9 mouse cellular contexts compared by ENCODE assay signal in genomic region chr11:116647340-116647991, GRCm38 (mm10). TPM values are rescaled to one million over a fixed set of nuclear protein-coding genes. Genes with fewer than 3 reads are reported as not detected.
DNase-seq lines count a peak whose midpoint lies in the region; ATAC-seq and TF ChIP-seq lines count a peak whose summit lies in the region.
"Had no signal": no experiment of that assay in that cellular context is flagged by ENCODE, and none has a peak within 500 bp of the region (broad histone marks: within the 10 kb centered on the region; RNA-seq: fewer than 3 reads in every experiment).

No protein-coding gene starts in this region.

- H3K27ac ChIP-seq in limb, embryonic 14.5 days (replicated peaks; ENCODE audit: low read depth, low read length): no peak overlapping the region
- no peak overlapping the region for H3K27ac ChIP-seq in thymus, adult 2 months (ENCODE audit: control insufficient read depth, insufficient read depth, low read length)
- H3K27ac ChIP-seq: hindbrain, postnatal 0 days had no signal

- no peak for TF ChIP-seq POLR2A in limb, embryonic 14.5 days (IDR thresholded peaks at IDR 0.05; ENCODE audit: borderline replicate concordance, extremely low read depth, insufficient read depth, insufficient read length)
- TF ChIP-seq POLR2A in thymus, adult 2 months (IDR thresholded peaks at IDR 0.05; ENCODE audit: control insufficient read depth, extremely low read depth, insufficient read depth, low read length, poor library complexity): no peak

- no peak overlapping the region for H3K4me3 ChIP-seq in limb, embryonic 14.5 days (replicated peaks; ENCODE audit: low read length)
- no peak overlapping the region for H3K4me3 ChIP-seq in thymus, adult 2 months (ENCODE audit: control insufficient read depth, insufficient read depth, low read length)

- peaks cover 4% of the 10 kb centered on the region for H3K27me3 ChIP-seq in limb, embryonic 14.5 days (ENCODE audit: control insufficient read depth, insufficient read depth, low read length)
- H3K27me3 ChIP-seq in thymus, adult 2 months (ENCODE audit: control insufficient read depth, insufficient read depth, low read length): no peaks in the 10 kb centered on the region

- TF ChIP-seq CTCF in thymus, adult 2 months (IDR thresholded peaks at IDR 0.05; ENCODE audit: borderline replicate concordance, control insufficient read depth, extremely low read depth, insufficient read depth, low read length, poor library complexity): no peak

- H3K36me3 ChIP-seq in limb, embryonic 14.5 days (ENCODE audit: control insufficient read depth, insufficient read depth, low read length): no peaks in the 10 kb centered on the region
- H3K36me3 ChIP-seq in thymus, adult 2 months (ENCODE audit: control insufficient read depth, insufficient read depth, low read length): no peaks in the 10 kb centered on the region

- DNase-seq in urinary bladder, adult 2 months (ENCODE audit: low spot score): peak; percentile 22
- no peak for DNase-seq in urinary bladder, postnatal 10 days (ENCODE audit: low spot score)
- peak; percentile 76 for DNase-seq in heart, adult 8-10 months (ENCODE audit: low spot score)
- peak; percentile 60 for DNase-seq in limb, embryonic 14.5 days (ENCODE audit: low spot score)
- DNase-seq in testis, postnatal 10 days (ENCODE audit: low spot score): peak; percentile 65
- no peak for DNase-seq in cerebellum, postnatal 36 days
- no peak for DNase-seq in adrenal gland, adult 2 months
- DNase-seq in thymus, adult 2 months: no peak

- H3K9ac ChIP-seq in limb, embryonic 14.5 days (ENCODE audit: low read depth, low read length, severe bottlenecking): no peak overlapping the region

- H3K4me1 ChIP-seq in limb, embryonic 14.5 days (ENCODE audit: control insufficient read depth, insufficient read depth, low read length): peaks cover 27% of the 10 kb centered on the region
- H3K4me1 ChIP-seq in thymus, adult 2 months (replicated peaks; ENCODE audit: control insufficient read depth, insufficient read depth, low read length): peaks cover 2% of the 10 kb centered on the region; the same call in 1 of the 2 replicates

- H3K4me2 ChIP-seq in limb, embryonic 14.5 days (replicated peaks; ENCODE audit: low read depth, low read length, severe bottlenecking): 0 out of 2 replicates have a peak overlapping the region, but pooled peaks have one; percentile 7

- WGBS in limb, embryonic 14.5 days: 22% methylated on average over 11 of the region's 11 CpGs
- WGBS in thymus, adult 2 months: 82% methylated on average over 11 of the region's 11 CpGs

- no peak for ATAC-seq in limb, embryonic 14.5 days (ENCODE audit: low FRiP score, low read depth)
- ATAC-seq: hindbrain, postnatal 0 days had no signal

- H3K9me3 ChIP-seq in limb, embryonic 14.5 days (ENCODE audit: control insufficient read depth, low read length): no peaks in the 10 kb centered on the region

RNA-seq across cellular contexts. Expression of gene Prcd, which starts 5.9 kb away (rescaled TPM):
- 2.0 and 3.1 TPM in 2 replicates for polyA plus RNA-seq in urinary bladder, adult 2 months (2012; rRNA removed)
- 1 to 10 TPM; 1.4 to 2.0 (median 1.8) TPM for total RNA-seq in heart, adult 8-10 months (2022)
- 0.38 and 0.85 TPM in 2 replicates for polyA plus RNA-seq in limb, embryonic 14.5 days (2012; rRNA removed)
- 1.2 and 1.4 TPM in 2 replicates for polyA plus RNA-seq in limb, embryonic 14.5 days (2014; fragmentation: Nextera tagmentation; extraction: Ambion mirVana)
- total RNA-seq in adrenal gland, adult 2 months (2021): 10 to 100 TPM; 10.2 to 14.2 TPM
- 13.0 and 14.1 TPM in 2 replicates for polyA plus RNA-seq in adrenal gland, adult 2 months (2012; rRNA removed)
- polyA plus RNA-seq in thymus, adult 2 months (2012; rRNA removed): 0.36 and 0.97 TPM in 2 replicates

RNA-seq across cellular contexts. Expression of gene Cygb, which starts 6.6 kb away (rescaled TPM):
- 156 and 160 TPM in 2 replicates for polyA plus RNA-seq in urinary bladder, adult 2 months (2012; rRNA removed)
- 10 to 100 TPM; 40.6 to 64.1 (median 43.0) TPM for total RNA-seq in heart, adult 8-10 months (2022)
- 12.1 and 12.3 TPM in 2 replicates for polyA plus RNA-seq in limb, embryonic 14.5 days (2012; rRNA removed)
- polyA plus RNA-seq in limb, embryonic 14.5 days (2014; fragmentation: Nextera tagmentation; extraction: Ambion mirVana): 11.7 and 13.4 TPM in 2 replicates
- total RNA-seq in adrenal gland, adult 2 months (2021): 10 to 100 TPM; 24.8 to 46.8 TPM
- 54.3 and 62.4 TPM in 2 replicates for polyA plus RNA-seq in adrenal gland, adult 2 months (2012; rRNA removed)
- 9.4 and 14.0 TPM in 2 replicates for polyA plus RNA-seq in thymus, adult 2 months (2012; rRNA removed)

RNA-seq across cellular contexts. Expression of gene Rhbdf2, which starts 20.6 kb away (rescaled TPM):
- polyA plus RNA-seq in urinary bladder, adult 2 months (2012; rRNA removed): 15.4 and 17.0 TPM in 2 replicates
- 10 to 100 TPM in 3 of 4 experiments, 1 to 10 TPM in 1; 8.7 to 12.6 (median 10.6) TPM for total RNA-seq in heart, adult 8-10 months (2022)
- 11.4 and 15.0 TPM in 2 replicates for polyA plus RNA-seq in limb, embryonic 14.5 days (2012; rRNA removed)
- polyA plus RNA-seq in limb, embryonic 14.5 days (2014; fragmentation: Nextera tagmentation; extraction: Ambion mirVana): 5.0 and 5.5 TPM in 2 replicates
- 10 to 100 TPM in 1 of 2 experiments, 1 to 10 TPM in 1; 8.2 to 22.7 TPM for total RNA-seq in adrenal gland, adult 2 months (2021)
- 41.1 and 56.8 TPM in 2 replicates for polyA plus RNA-seq in adrenal gland, adult 2 months (2012; rRNA removed)
- polyA plus RNA-seq in thymus, adult 2 months (2012; rRNA removed): 40.8 and 44.4 TPM in 2 replicates

Comparison
In these comparisons a context has a peak if more than half of its experiments do, and no peak if none do; other contexts are left out.
1. DNase-seq: peak in urinary bladder, adult 2 months (single experiment), heart, adult 8-10 months (single experiment), limb, embryonic 14.5 days (single experiment) and testis, postnatal 10 days (single experiment); none in urinary bladder, postnatal 10 days (single experiment), cerebellum, postnatal 36 days (0 of 2), adrenal gland, adult 2 months (single experiment) and thymus, adult 2 months (single experiment).